Mouse (Mus musculus): Measurements from ENCODE around the gene Tpm3. TPM values are rescaled to one million over a fixed set of nuclear protein-coding genes. Genes with fewer than 3 reads are reported as not detected.
A peak's percentile ranks its signal among the peaks of the same experiment; 100 is the strongest.

Tpm3 gene
- total RNA-seq, 4 experiments from 2014 or later: 34.1 to 43.4 (median 38.2) TPM

DNA sequence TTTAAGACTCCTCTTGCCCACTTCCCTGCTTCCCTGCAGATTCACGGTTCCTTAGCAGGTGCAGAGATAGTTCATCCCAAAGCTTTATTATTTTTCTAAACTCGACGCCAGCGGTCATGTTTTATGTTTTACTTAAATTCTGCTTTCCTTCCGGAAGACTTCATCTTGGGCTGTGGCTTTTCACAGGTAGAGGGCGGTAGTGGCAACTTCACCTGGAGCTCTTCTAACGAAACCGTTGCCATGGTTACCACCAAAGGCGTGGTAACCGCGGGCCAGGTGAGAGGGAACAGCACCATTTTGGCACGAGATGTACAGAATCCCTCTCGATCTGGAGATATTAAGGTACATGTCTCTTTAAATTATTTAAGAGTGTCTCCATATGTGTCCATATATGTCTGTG is 64.2 kb downstream of the Tpm3 start:
- DNase-seq (ENCODE audit: low spot score): no peak

DNA sequence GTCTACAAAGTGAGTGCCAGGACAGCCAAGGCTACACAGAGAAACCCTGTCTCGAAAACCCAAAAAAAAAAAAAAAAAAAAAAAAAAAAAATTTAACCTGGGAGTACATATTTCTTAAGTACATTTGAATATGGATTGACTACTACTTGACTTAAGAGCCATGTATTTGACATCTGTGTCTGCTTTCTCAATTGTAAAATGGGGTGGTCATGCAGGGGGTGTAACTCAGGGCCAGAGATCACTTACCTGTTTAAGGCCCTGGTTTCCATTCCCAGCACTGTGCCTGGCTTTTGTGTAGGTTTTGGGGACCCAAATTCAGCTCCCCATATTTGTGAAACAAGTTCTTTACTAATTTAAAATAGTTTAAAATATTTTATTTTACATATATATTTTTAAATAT is 65.2 kb downstream of the Tpm3 start:
- DNase-seq (ENCODE audit: low spot score): no peak

DNA sequence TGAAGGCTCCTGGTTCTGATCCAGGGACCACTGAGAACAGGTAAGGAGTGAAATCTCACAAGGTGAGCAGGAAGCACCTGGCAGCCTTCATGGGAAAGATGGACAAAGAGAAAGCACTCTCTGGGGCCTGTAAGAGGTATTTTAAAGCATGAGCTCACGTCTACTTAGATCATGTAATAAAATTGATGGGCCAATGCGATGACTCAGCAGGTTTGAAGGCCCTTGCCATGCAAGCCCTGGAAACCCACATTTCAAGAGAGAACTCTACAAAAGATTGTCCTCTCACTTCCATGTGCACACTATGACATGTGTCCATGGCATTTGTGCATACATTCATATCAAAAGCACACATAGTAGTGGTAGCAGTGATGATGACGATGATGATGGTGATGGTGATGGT is 67.5 kb downstream of the Tpm3 start:
- DNase-seq (ENCODE audit: low spot score): no peak

DNA sequence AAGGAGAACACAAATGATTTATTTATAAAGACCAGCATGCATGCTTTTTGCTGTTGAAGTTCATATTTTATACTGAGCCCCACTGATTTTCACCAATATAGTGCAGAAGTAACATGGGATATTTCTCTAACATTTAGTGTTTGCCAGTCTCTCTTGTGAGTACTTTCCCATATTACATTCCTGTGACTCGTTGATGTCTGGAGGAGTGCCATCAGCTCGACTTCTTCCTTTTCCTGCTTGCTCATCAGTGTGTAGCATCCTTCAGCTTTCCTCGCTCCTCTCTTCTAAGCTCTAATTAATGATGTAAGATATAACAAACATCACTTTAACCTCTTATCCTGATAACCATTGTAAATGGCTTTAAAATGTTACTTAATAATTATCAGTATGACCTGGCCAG is 73.0 kb downstream of the Tpm3 start:
- no peak for DNase-seq (ENCODE audit: low spot score)

DNA sequence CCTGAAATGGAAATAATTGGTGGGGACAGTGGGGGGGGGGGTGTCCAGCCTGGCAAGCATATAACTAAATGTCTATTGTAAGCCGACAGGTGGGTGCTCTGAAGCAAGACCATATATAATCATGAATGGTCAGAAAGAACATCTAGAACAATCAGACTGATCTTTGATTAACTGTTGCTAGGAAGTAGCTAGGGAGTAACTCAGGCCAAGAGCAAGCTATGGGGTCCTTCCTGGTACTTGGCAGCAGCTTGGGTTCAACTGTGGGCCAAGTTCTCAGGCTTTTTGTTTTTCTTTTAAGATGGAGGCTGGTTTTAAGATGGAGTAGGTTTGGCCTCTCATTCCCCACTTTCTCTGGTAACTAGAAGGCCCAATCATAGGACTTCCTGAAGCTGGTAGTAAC is 74.2 kb downstream of the Tpm3 start:
- no peak for DNase-seq (ENCODE audit: low spot score)

Small RNA genes within 50 kb of the gene (microRNA-seq; reads per million reads assigned to microRNA genes)
- 19.9 reads per million, percentile 35 among the genes with 10 or more reads in this experiment for gene Mir190b

Other genes with a start within 250 kb of the Tpm3 start
- gene She, start 241.3 kb upstream of the Tpm3 start, total RNA-seq (2022): 10 to 100 TPM in 3 of 4 experiments, 1 to 10 TPM in 1; 8.5 to 14.1 (median 12.4) TPM
- 1 to 10 TPM; 2.8 to 4.3 (median 3.1) TPM for gene Il6ra, start 159.5 kb upstream of the Tpm3 start, total RNA-seq (2022)
- 10 to 100 TPM; 14.5 to 17.8 (median 15.8) TPM for gene Atp8b2, start 109.1 kb upstream of the Tpm3 start, total RNA-seq (2022)
- gene Hax1, start 73.9 kb upstream of the Tpm3 start, total RNA-seq (2022): 10 to 100 TPM; 38.8 to 56.6 (median 46.9) TPM
- 100 to 1,000 TPM in 1 of 4 experiments, 10 to 100 TPM in 3; 91.0 to 102 (median 93.9) TPM for gene 4933434E20Rik, start 21.0 kb upstream of the Tpm3 start, total RNA-seq (2022)
- gene Ubap2l, start 20.0 kb upstream of the Tpm3 start, total RNA-seq (2022): 100 to 1,000 TPM; 105 to 133 (median 121) TPM
- gene Nup210l, start 31.5 kb downstream of the Tpm3 start, total RNA-seq (2022): under 1 TPM; 0.06 to 0.16 (median 0.10) TPM
- 1,000 to 10,000 TPM; 1,126 to 1,409 (median 1,219) TPM for gene Rps27, start 141.0 kb downstream of the Tpm3 start, total RNA-seq (2022)
- gene Rab13, start 141.0 kb downstream of the Tpm3 start, total RNA-seq (2022): 1 to 10 TPM; 3.1 to 5.6 (median 4.4) TPM
- gene Jtb, start 158.9 kb downstream of the Tpm3 start, total RNA-seq (2022): 10 to 100 TPM; 40.2 to 51.1 (median 42.2) TPM
- gene Creb3l4, start 170.9 kb downstream of the Tpm3 start, total RNA-seq (2022): under 1 TPM in 2 of 4 experiments, not detected in 2; 0.38 to 0.81 TPM
- 10 to 100 TPM; 65.1 to 79.2 (median 75.5) TPM for gene Slc39a1, start 175.5 kb downstream of the Tpm3 start, total RNA-seq (2022)
- 10 to 100 TPM; 16.0 to 18.5 (median 16.4) TPM for gene Crtc2, start 181.5 kb downstream of the Tpm3 start, total RNA-seq (2022)
- gene Dennd4b, start 192.5 kb downstream of the Tpm3 start, total RNA-seq (2022): 10 to 100 TPM; 38.0 to 39.3 (median 38.7) TPM
- 10 to 100 TPM; 41.4 to 51.4 (median 46.0) TPM for gene Gatad2b, start 220.5 kb downstream of the Tpm3 start, total RNA-seq (2022)

Measured in heart, adult 8-10 months (tissue).